Mouse (Mus musculus) MEL (cell line): ENCODE measurements around the gene Ccdc83. TPM values are rescaled to one million over a fixed set of nuclear protein-coding genes. Genes with fewer than 3 reads are reported as not detected.

Source experiments
- polyA plus RNA-seq, 2 experiments: library from polyadenylated mRNA; stranded (reverse) in 1 of 2; unstranded in 1 of 2; fragments of >175 nt in 1 of 2; fragments of >200 nt in 1 of 2; gene quantifications; 2 replicates each; pipeline versions ENCODE4 v1.2.1 to v1.2.4; 2012; ENCODE audit warnings: low replicate concordance in 2 of 2, low read depth in 1 of 2; ENCODE audit not compliant: insufficient read length in 2 of 2, insufficient read depth in 1 of 2, missing spikeins in 1 of 2
- total RNA-seq: library from RNA; depleted of rRNA; stranded (reverse); fragments of 300-350 nt; gene quantifications from 2 replicates; pipeline ENCODE4 v1.2.3, GENCODE M21; 2012; rRNA removed

Gene Ccdc83
- total and polyA plus RNA-seq, 3 experiments = not detected

Other genes starting within 250 kb of the Ccdc83 start
- gene Picalm, start 135.6 kb downstream of the Ccdc83 start, total RNA-seq = 53.4 and 57.6 TPM in 2 replicates
- 10 to 100 TPM; 74.9 to 78.9 TPM for gene Picalm, start 135.6 kb downstream of the Ccdc83 start, polyA plus RNA-seq
- gene Sytl2, start 36.5 kb upstream of the Ccdc83 start, total RNA-seq = not detected in 2 replicates
- gene Sytl2, start 36.5 kb upstream of the Ccdc83 start, polyA plus RNA-seq = not detected
- gene Ccdc89, start 160.8 kb upstream of the Ccdc83 start, total RNA-seq = not detected in 2 replicates
- gene Ccdc89, start 160.8 kb upstream of the Ccdc83 start, polyA plus RNA-seq = not detected
- 54.6 and 63.3 TPM in 2 replicates for gene Crebzf, start 177.0 kb upstream of the Ccdc83 start, total RNA-seq
- gene Crebzf, start 177.0 kb upstream of the Ccdc83 start, polyA plus RNA-seq = 100 to 1,000 TPM in 1 of 2 experiments, 10 to 100 TPM in 1; 78.9 to 152 TPM
- gene Tmem126a, start 191.5 kb upstream of the Ccdc83 start, total RNA-seq = 10.3 and 14.3 TPM in 2 replicates
- gene Tmem126a, start 191.5 kb upstream of the Ccdc83 start, polyA plus RNA-seq = 10 to 100 TPM in 1 of 2 experiments, not detected in 1; 11.9 TPM
- 7.9 and 8.1 TPM in 2 replicates for gene Tmem126b, start 210.2 kb upstream of the Ccdc83 start, total RNA-seq
- gene Tmem126b, start 210.2 kb upstream of the Ccdc83 start, polyA plus RNA-seq = 1 to 10 TPM in 1 of 2 experiments, not detected in 1; 7.9 TPM
- gene Dlg2, start 210.9 kb upstream of the Ccdc83 start, total RNA-seq = 0.04 TPM in 1 of 2 replicates, not detected in the other
- gene Dlg2, start 210.9 kb upstream of the Ccdc83 start, polyA plus RNA-seq = not detected